In genomic region chr1:133130638-133131560, GRCm38 (mm10) we compare ENCODE assay signal across 8 mouse cellular contexts. TPM values are rescaled to one million over a fixed set of nuclear protein-coding genes. Genes with fewer than 3 reads are reported as not detected.
DNase-seq lines count a peak whose midpoint lies in the region; ATAC-seq and TF ChIP-seq lines count a peak whose summit lies in the region.

Ppp1r15b (plus strand) TSS chr1:133131143.

- H3K36me3 ChIP-seq in ES-E14 (ENCODE audit: control insufficient read depth, insufficient read depth, low read length, poor library complexity, severe bottlenecking) = peaks cover 29% of the 10 kb centered on the region
- H3K36me3 ChIP-seq in forebrain, embryonic 15.5 days = no peaks in the 10 kb centered on the region

- H3K9ac ChIP-seq in ES-E14 (ENCODE audit: insufficient read depth, low read depth, low read length, poor library complexity, severe bottlenecking) = peak within 1 kb of the TSS; percentile 97
- H3K9ac ChIP-seq in forebrain, embryonic 15.5 days (replicated peaks) = peak within 1 kb of the TSS; percentile 96

- intact Hi-C loops in heart, postnatal 25 days (cut with DNase I) = no loop called here

- WGBS in forebrain, embryonic 15.5 days = 1% methylated on average over 72 of the region's 72 CpGs
- WGBS in lung, adult 2 months = under 1% methylated on average over 72 of the region's 72 CpGs

- no peaks in the 10 kb centered on the region for H3K9me3 ChIP-seq in ES-E14 (ENCODE audit: control insufficient read depth, insufficient read depth, low read depth, low read length)
- H3K9me3 ChIP-seq in forebrain, embryonic 15.5 days = no peaks in the 10 kb centered on the region

- peak; percentile 99 for ATAC-seq in forebrain, embryonic 15.5 days (replicated peaks)
- peak; percentile 94 for ATAC-seq in neutrophil, adult 5-6 weeks (ENCODE audit: extremely low read depth, insufficient number of reproducible peaks, low FRiP score, poor library complexity, severe bottlenecking)

- peaks cover 7 to 28% of the 10 kb centered on the region in 2 experiments for H3K4me1 ChIP-seq in ES-E14 (ENCODE audit: control insufficient read depth in 2 of 2, insufficient read depth in 2 of 2, low read length in 2 of 2, poor library complexity in 1 of 2)
- peaks cover 51% of the 10 kb centered on the region for H3K4me1 ChIP-seq in forebrain, embryonic 15.5 days
- H3K4me1 ChIP-seq in lung, adult 2 months (ENCODE audit: control insufficient read depth, insufficient read depth, low read length) = peaks cover 11% of the 10 kb centered on the region

- peak within 1 kb of the TSS; percentile 89 to 96 for H3K4me3 ChIP-seq in ES-E14 (ENCODE audit: insufficient read depth in 1 of 2, low read depth in 1 of 2, low read length in 2 of 2, poor library complexity in 1 of 2, severe bottlenecking in 1 of 2)
- H3K4me3 ChIP-seq in forebrain, embryonic 15.5 days = peak within 1 kb of the TSS; percentile 95
- peak within 1 kb of the TSS; percentile 84 for H3K4me3 ChIP-seq in lung, adult 2 months (replicated peaks; ENCODE audit: extremely low read depth, low read depth, low read length)

- H3K27ac ChIP-seq in ES-E14 (ENCODE audit: insufficient read depth, low read depth, low read length, poor library complexity, severe bottlenecking) = peak within 1 kb of the TSS; percentile 89
- H3K27ac ChIP-seq in forebrain, embryonic 15.5 days (replicated peaks) = peak within 1 kb of the TSS; percentile 97

- TF ChIP-seq CTCF in lung, adult 2 months (IDR thresholded peaks at IDR 0.05; ENCODE audit: insufficient read depth, low read length) = no peak

- in situ Hi-C loops in ES-E14 (cut with MboI; ENCODE audit: low sequenced_read_pairs in 2 of 2, unreplicated experiment in 2 of 2) = loop anchor here (25.0 kb wide), 1 partner anchor 94 kb away; the partner anchor contains the start of genes Mdm4 (in 2 of the 2) and Pik3c2b (in 2 of the 2)

- peak; percentile 97 for DNase-seq in ES-E14 (ENCODE audit: low read depth, low spot score)
- peak; percentile 100 for DNase-seq in cerebellum, adult 11-12 months
- DNase-seq in heart, postnatal 25 days (ENCODE audit: low spot score) = peak; percentile 100
- DNase-seq in layer of hippocampus, adult 18-20 months (ENCODE audit: low spot score in 2 of 2) = peak; percentile 99 to 100
- DNase-seq in lung, adult 2 months = peak; percentile 96
- DNase-seq in thymus, adult 18-20 months = peak; percentile 99

- peak; percentile 84; the same call in 1 of the 2 replicates for TF ChIP-seq POLR2A in lung, adult 2 months (IDR thresholded peaks at IDR 0.05; ENCODE audit: borderline replicate concordance, extremely low read depth, low read depth, low read length)

- H3K4me2 ChIP-seq in forebrain, embryonic 15.5 days (replicated peaks) = peak within 1 kb of the TSS; percentile 95

- no peaks in the 10 kb centered on the region for H3K27me3 ChIP-seq in forebrain, embryonic 15.5 days

TF ChIP-seq in ES-E14, 5 proteins besides CTCF, POLR2A, EP300 and RAD21:
- TF ChIP-seq HCFC1 (IDR thresholded peaks at IDR 0.05; ENCODE audit: borderline replicate concordance, insufficient read depth, low read length) (peak; percentile 73; the same call in 1 of the 2 replicates), CHD2 (IDR thresholded peaks at IDR 0.05; ENCODE audit: low read depth, low read length) (no peak)

RNA-seq across cellular contexts. Expression of gene Ppp1r15b, which starts in this region (rescaled TPM):
- 97.0 and 121 TPM in 2 replicates for total RNA-seq in ES-E14 (2012; rRNA removed)
- polyA plus RNA-seq in forebrain, embryonic 15.5 days (2015; fragmentation: Nextera tagmentation; extraction: Ambion mirVana) = 31.8 and 32.0 TPM in 2 replicates
- 10 to 100 TPM; 22.1 to 27.3 TPM for total RNA-seq in heart, postnatal 25 days (2021)
- 10 to 100 TPM; 43.7 to 44.2 TPM for total RNA-seq in layer of hippocampus, adult 18-20 months (2021)
- polyA plus RNA-seq in lung, adult 2 months (2012; rRNA removed) = 24.2 and 26.5 TPM in 2 replicates
- 119 and 126 TPM in 2 replicates for total RNA-seq in neutrophil, adult 5-6 weeks (2017)

Comparison
In these comparisons a context has a peak if more than half of its experiments do, and no peak if none do; other contexts are left out.
1. Peak in every context shown above with its lines: DNase-seq, ATAC-seq, H3K4me3 ChIP-seq and H3K27ac ChIP-seq.